Mouse (Mus musculus): Measurements from ENCODE around the gene Krt25.

- no peak for TF ChIP-seq POLR2A (IDR thresholded peaks at IDR 0.05; ENCODE audit: borderline replicate concordance, extremely low read depth, insufficient read depth, insufficient read length, poor library complexity, severe bottlenecking)
- TF ChIP-seq CTCF (IDR thresholded peaks at IDR 0.05; ENCODE audit: borderline replicate concordance, extremely low read depth, insufficient read depth, insufficient read length) = no peak
Observed at GRCm38 (mm10) chr11:99339299-99339847, 16.6 kb upstream of the Krt25 start.
